Mouse (Mus musculus) left cerebral cortex, adult 6 months (tissue): ENCODE measurements around the gene Prickle1. TPM values are rescaled to one million over a fixed set of nuclear protein-coding genes. Genes with fewer than 3 reads are reported as not detected.

Source experiments
- long read RNA-seq, 2 experiments: library from polyadenylated mRNA; unstranded; transcript quantifications; one replicate each; pipeline ENCODE4 v2.0.0; 2019 to 2020
- polyA plus RNA-seq: library from polyadenylated mRNA; unstranded; fragments of <200 nt; fragmentation: Nextera tagmentation; gene quantifications from 2 replicates; pipeline ENCODE4 v1.2.3, GENCODE M21; 2021

Prickle1 gene
- 18.5 and 27.6 TPM in 2 replicates for polyA plus RNA-seq
- long read RNA-seq, experiment 1, full-length matches to known transcripts: 98 of 192 reads
- long read RNA-seq, experiment 1, partial matches to known transcripts: 25 of 192 reads
- long read RNA-seq, experiment 1, other reads (novel, unspliced or antisense): 69 of 192 reads
- long read RNA-seq, experiment 2, full-length matches to known transcripts: 6 of 41 reads
- long read RNA-seq, experiment 2, partial matches to known transcripts: 2 of 41 reads
- long read RNA-seq, experiment 2, other reads (novel, unspliced or antisense): 33 of 41 reads

DNA sequence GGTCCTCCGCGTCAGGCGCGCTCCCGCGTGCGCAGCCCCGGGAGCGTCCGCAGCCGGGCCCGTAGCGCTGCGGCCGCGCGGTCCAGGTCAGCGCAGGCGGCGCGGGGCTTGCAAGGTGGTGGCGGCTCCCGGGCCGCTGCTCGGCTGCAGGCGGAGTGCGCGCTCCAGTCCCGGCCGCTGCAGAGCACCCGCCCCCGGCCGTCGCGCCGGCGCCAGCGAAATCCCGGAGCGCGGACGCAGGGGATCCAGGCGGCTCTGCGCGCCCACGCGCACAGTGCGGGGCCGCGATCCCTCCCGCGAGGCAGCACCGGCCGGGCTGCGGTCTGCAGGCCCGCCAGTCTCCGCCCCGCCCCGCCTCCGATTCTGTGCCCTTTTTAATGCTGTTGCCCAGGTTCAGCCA, at the start of gene Prickle1:
TSS of gene Prickle1 (minus strand) at position 146 of the 400 bp plus-strand sequence.

Other genes starting within 250 kb of the Prickle1 start
- gene Zcrb1, start 197.6 kb downstream of the Prickle1 start, polyA plus RNA-seq: 246 and 250 TPM in 2 replicates
- gene Pphln1, start 197.5 kb downstream of the Prickle1 start, polyA plus RNA-seq: 46.6 and 56.7 TPM in 2 replicates